Mouse (Mus musculus) hindbrain, embryonic 12.5 days (tissue): Measurements from ENCODE around the gene Slc25a34. TPM values are rescaled to one million over a fixed set of nuclear protein-coding genes. Genes with fewer than 3 reads are reported as not detected.

Source experiments
- ATAC-seq: fragments of 200-750 bp; cut with Nextera tagmentation; 2 replicates; pipeline ENCODE4 v1.8.0; 2017; ENCODE audit warnings: moderate TSS enrichment; ENCODE audit not compliant: low FRiP score
- H3K27ac ChIP-seq: fragments of 300-500 bp; sonication (generic); 2 replicates; pipeline ENCODE4 v1.5.1; 2016; ENCODE audit warnings: mild to moderate bottlenecking
- H3K27me3 ChIP-seq: fragments of 300-500 bp; sonication (generic); 2 replicates; pipeline ENCODE4 v1.6.1; 2016; ENCODE audit warnings: mild to moderate bottlenecking
- H3K36me3 ChIP-seq: fragments of 300-500 bp; sonication (generic); 2 replicates; pipeline ENCODE4 v1.6.1; 2016; ENCODE audit warnings: mild to moderate bottlenecking
- H3K4me1 ChIP-seq: fragments of 300-500 bp; sonication (generic); 2 replicates; pipeline ENCODE4 v1.6.1; 2016
- H3K4me2 ChIP-seq: fragments of 300-500 bp; sonication (generic); replicated peaks from 2 replicates; pipeline ENCODE4 v1.6.1; 2016; ENCODE audit warnings: mild to moderate bottlenecking
- H3K4me3 ChIP-seq: fragments of 300-500 bp; sonication (generic); 2 replicates; pipeline ENCODE4 v1.5.1; 2016; ENCODE audit warnings: mild to moderate bottlenecking
- H3K9ac ChIP-seq: fragments of 300-500 bp; sonication (generic); 2 replicates; pipeline ENCODE4 v1.6.1; 2016; ENCODE audit warnings: mild to moderate bottlenecking, moderate library complexity
- H3K9me3 ChIP-seq: fragments of 300-500 bp; sonication (generic); replicated peaks from 2 replicates; pipeline ENCODE4 v1.6.1; 2016; ENCODE audit warnings: mild to moderate bottlenecking
- whole genome bisulfite sequencing: fragments of 180-500 bp; shearing (Covaris S2); methylation state at CpG from one replicate; pipeline ENCODE4 v1.1.7; 2016; 5-methylcytosine and 5-hydroxymethylcytosine counted together
- polyA plus RNA-seq: library from polyadenylated mRNA; unstranded; fragments of >200 nt; fragmentation: Nextera tagmentation; extraction: Ambion mirVana; gene quantifications from 2 replicates; pipeline ENCODE4 v1.2.1, GENCODE M21; 2016

Gene Slc25a34
- polyA plus RNA-seq, 1 experiment from 2014 or later, result not detected

DNA sequence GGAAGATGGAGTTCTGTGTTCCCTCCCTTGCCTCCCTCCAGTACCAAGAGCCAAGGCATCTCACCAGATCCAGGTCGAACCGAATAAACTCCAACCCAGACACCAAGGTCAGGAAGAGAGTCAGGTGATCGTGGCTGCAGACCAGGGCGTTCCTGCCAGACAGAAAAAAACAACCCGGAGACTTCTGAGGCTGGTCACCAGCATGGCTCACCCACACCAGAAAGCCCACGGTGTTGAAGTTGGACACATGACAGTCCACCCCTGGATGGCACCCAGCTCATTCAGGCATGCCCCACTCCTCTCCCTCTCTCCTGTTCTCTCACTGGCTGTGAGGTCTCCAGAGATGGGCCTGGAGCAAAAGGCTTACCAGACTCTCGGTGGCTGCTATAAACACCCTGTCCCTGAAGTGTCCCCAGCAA is 17.7 kb upstream of the Slc25a34 start:
- Histone ChIP-seq H3K4me2 (no peak overlapping the region), H3K9ac (no peak overlapping the region), H3K27me3 (no peaks in the 10 kb centered on the region), H3K36me3 (peaks cover 52% of the 10 kb centered on the region), H3K4me1 (peaks cover 10% of the 10 kb centered on the region), H3K9me3 (no peaks in the 10 kb centered on the region), H3K4me3 (no peak overlapping the region), H3K27ac (no peak overlapping the region)
- 93% methylated on average over 7 of the region's 7 CpGs for WGBS
- no peak for ATAC-seq

DNA sequence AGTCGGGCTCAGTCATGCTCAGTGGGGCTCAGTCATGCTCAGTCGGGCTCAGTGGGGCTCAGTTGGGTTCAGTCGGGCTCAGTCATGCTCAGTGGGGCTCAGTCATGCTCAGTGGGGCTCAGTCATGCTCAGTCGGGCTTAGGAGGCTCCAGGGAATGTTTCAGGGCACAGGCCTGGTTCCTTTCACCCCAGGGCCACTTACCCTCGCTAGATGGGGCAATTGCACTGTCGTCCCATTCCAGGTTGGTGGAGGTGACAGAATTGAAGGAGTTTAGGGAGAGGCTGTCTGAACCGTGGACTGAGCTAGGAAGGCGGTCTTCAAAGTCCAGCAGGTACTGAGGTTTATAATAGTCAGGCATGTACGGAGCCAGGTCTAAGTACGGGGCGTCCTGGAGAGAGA is 15.9 kb upstream of the Slc25a34 start:
- no peak for ATAC-seq
- H3K9ac ChIP-seq, result no peak overlapping the region
- no peak overlapping the region for H3K4me3 ChIP-seq
- H3K4me1 ChIP-seq, result peaks cover 10% of the 10 kb centered on the region
- H3K4me2 ChIP-seq, result no peak overlapping the region
- no peak overlapping the region for H3K27ac ChIP-seq
- peaks cover 56% of the 10 kb centered on the region for H3K36me3 ChIP-seq
- no peaks in the 10 kb centered on the region for H3K9me3 ChIP-seq
- H3K27me3 ChIP-seq, result no peaks in the 10 kb centered on the region
- 71% methylated on average over 11 of the region's 11 CpGs for WGBS

DNA sequence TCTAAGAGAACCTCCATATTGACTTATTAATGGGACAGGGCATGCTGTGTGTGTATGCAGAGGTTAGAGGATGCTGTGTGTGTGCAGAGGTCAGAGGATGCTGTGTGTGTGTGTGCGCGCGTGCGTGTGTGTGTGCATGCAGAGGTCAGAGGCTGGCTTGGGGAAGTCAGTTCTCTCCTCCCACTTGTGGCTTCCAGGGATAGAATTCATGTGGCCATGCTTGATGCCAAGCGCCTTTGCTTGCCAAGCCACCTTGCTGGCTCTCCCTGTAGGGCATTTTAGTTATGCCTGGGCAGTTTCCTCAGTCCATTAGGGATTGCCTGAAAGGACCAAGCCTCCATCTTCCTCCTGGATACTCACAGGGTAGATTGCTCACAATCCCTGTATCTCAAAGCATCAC is 13.1 kb upstream of the Slc25a34 start:
- WGBS, result 95% methylated on average over 5 of the region's 5 CpGs
- peaks cover 72% of the 10 kb centered on the region for H3K36me3 ChIP-seq

DNA sequence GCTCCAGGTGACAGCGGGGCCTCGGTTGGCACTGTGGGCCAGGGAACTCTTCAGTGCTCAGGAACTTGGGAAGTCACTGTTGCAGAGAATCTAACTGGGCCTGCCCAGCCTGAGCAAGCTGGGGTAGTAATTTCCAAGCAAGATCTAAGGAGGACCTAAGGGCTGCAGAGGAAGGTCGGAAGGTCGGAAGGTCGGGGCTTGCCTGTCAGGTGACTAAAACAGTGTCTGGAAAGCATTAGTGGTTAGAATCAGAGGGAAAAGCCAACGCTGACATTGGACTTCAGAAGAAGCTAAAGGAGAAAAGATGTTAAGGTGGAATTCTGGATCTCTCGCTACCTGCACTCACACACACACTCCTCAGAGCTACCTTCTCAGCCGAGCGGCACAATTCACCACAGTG is 12.4 kb upstream of the Slc25a34 start:
- Histone ChIP-seq H3K4me3 (no peak overlapping the region), H3K9me3 (no peaks in the 10 kb centered on the region), H3K4me1 (no peaks in the 10 kb centered on the region), H3K27ac (no peak overlapping the region), H3K9ac (no peak overlapping the region), H3K4me2 (no peak overlapping the region), H3K36me3 (peaks cover 72% of the 10 kb centered on the region), H3K27me3 (no peaks in the 10 kb centered on the region)
- no peak for ATAC-seq
- WGBS, result 78% methylated on average over 9 of the region's 9 CpGs

More for the DNA sequence above, 13.1 kb upstream of the Slc25a34 start:
- Histone ChIP-seq H3K9me3 (no peaks in the 10 kb centered on the region), H3K27me3 (no peaks in the 10 kb centered on the region), H3K4me3 (no peak overlapping the region), H3K27ac (no peak overlapping the region), H3K9ac (no peak overlapping the region), H3K4me1 (no peaks in the 10 kb centered on the region), H3K4me2 (no peak overlapping the region)
- no peak for ATAC-seq

DNA sequence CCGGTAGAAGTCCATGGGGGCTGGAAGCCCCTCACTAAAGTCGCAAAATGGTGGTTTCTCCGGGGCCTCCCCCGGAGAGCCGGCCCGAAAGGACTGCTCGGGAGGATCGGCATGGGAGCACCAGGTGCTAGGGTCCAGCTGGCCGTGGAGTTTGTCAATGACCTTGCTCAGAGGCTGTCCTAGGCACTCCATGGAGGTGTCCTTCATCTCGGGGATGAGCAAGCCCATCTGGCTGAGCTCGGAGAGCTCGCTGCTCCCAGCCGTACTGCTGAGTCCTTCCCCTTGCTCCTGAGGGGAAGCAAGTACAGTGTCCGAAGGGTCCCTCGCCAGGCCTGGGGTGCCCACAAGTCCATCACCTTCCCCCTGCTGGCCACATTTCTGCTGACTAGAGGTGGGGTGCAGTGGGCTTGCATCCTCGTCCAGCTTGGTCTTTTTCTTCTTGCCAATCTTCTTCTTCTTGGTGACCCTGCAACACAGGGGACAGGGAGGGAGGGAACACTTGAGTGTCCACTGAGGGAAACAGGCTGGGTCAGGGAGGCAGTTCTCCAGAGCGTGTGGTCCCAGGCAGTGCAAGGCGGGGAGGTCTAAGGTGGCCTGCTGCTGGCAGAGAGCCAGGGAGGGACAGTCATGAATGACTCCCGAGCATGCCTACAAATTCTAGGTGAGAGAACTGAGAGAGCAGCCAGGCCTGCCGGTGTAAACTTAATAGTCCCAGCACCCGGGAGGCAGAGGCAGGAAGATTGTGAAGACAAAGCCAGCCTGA is 8.7 kb upstream of the Slc25a34 start:
- H3K36me3 ChIP-seq, result peaks cover 85% of the 10 kb centered on the region
- no peak overlapping the region for H3K27ac ChIP-seq
- ATAC-seq, result no peak
- no peaks in the 10 kb centered on the region for H3K27me3 ChIP-seq
- no peak overlapping the region for H3K9ac ChIP-seq
- H3K4me3 ChIP-seq, result no peak overlapping the region
- 94% methylated on average over 21 of the region's 21 CpGs for WGBS
- H3K4me1 ChIP-seq, result no peaks in the 10 kb centered on the region
- no peaks in the 10 kb centered on the region for H3K9me3 ChIP-seq
- H3K4me2 ChIP-seq, result no peak overlapping the region

DNA sequence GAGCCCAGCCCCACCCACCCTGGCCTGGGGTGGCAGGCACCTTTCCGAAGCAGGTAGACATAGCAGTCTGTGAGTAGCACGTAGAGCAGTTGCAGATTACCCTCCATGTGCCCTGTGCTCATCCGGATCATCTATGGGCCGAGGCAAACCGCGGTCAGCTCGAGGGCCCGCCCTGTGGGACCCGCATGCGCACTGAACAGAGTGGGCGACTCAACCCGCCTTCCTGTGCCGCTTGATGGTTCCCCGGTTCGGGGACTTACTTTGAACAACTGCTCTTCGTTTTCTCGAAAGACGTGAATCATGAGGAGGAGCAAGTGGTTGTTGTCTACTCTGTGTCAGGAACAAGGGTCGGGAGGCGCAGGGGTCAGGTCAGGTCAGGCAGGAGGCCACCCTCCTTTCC is 7.6 kb upstream of the Slc25a34 start:
- H3K4me1 ChIP-seq, result no peaks in the 10 kb centered on the region
- peaks cover 82% of the 10 kb centered on the region for H3K36me3 ChIP-seq
- WGBS, result 94% methylated on average over 20 of the region's 20 CpGs

DNA sequence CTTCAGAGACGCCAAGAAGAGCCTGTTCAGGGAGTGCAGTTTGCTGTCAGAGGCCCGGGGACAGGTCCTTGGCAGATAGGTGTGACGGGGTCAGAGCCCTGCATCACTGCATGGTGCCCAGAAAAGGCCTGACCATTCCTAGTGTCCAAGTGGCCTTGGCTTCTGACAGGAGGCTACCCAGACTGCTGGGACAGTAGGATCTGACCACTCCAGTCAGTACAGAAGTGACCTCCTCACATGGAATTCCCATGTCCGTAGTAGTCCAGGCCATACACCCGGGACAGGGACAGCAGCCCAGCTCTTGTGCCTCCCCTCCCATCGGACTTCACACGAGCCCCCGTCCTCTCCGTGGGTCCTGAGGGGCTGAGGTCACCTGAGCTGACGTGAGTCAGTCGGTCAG is 6.4 kb upstream of the Slc25a34 start:
- H3K36me3 ChIP-seq, result peaks cover 93% of the 10 kb centered on the region
- WGBS, result 93% methylated on average over 11 of the region's 11 CpGs

More for the DNA sequence above, 7.6 kb upstream of the Slc25a34 start:
- H3K27ac ChIP-seq, result no peak overlapping the region
- no peak overlapping the region for H3K4me3 ChIP-seq
- no peak for ATAC-seq
- no peak overlapping the region for H3K4me2 ChIP-seq
- H3K9ac ChIP-seq, result no peak overlapping the region
- no peaks in the 10 kb centered on the region for H3K9me3 ChIP-seq
- no peaks in the 10 kb centered on the region for H3K27me3 ChIP-seq

DNA sequence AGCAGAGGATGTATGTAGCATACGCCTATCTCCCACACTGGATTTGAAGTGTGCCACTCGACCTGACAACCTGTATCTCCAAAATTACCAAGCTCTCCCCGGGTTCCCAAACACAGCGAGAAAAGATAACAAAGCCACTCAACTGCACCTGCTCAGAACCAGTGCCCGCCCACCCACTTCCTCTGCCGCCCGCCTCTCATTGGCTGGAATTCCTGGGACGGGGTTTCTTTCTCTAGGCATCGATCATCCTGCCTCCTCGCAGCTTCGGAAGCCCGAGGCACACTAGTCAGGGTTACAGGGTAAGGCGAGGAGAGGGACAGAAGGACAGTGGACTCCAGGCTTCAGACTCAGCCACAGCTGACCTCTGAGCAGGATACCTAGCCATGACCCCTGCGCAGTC is 5.0 kb upstream of the Slc25a34 start:
- ATAC-seq, result no peak
- Histone ChIP-seq H3K4me2 (no peak overlapping the region), H3K27ac (no peak overlapping the region), H3K4me1 (no peaks in the 10 kb centered on the region), H3K36me3 (peaks cover 84% of the 10 kb centered on the region), H3K9ac (no peak overlapping the region), H3K4me3 (no peak overlapping the region), H3K27me3 (no peaks in the 10 kb centered on the region), H3K9me3 (no peaks in the 10 kb centered on the region)
- 84% methylated on average over 14 of the region's 14 CpGs for WGBS

More for the DNA sequence above, 6.4 kb upstream of the Slc25a34 start:
- Histone ChIP-seq H3K4me2 (no peak overlapping the region), H3K4me3 (no peak overlapping the region), H3K4me1 (no peaks in the 10 kb centered on the region), H3K9me3 (no peaks in the 10 kb centered on the region), H3K27me3 (no peaks in the 10 kb centered on the region), H3K9ac (no peak overlapping the region), H3K27ac (no peak overlapping the region)
- ATAC-seq, result no peak

DNA sequence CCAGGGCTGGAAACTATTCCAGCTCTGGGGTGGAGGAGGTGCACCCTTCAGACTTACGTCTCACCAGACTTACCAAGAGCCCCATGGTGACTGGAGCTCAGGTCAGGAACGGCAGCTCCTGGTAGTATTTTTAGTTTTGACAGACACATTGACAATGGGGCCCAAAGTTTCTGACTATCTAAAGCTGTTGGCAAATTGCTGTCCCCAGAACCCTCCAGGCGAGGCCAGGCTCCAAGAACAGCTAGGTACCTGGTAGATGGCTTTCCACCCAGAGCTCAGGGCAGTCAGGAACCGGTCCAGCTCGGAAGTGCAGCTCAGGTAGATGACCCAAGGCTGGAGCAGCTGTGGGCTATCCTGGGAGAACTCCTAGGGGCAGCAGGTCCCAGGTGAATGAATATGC is 3.9 kb upstream of the Slc25a34 start:
- H3K9me3 ChIP-seq, result no peaks in the 10 kb centered on the region
- H3K9ac ChIP-seq, result no peak overlapping the region
- 0 out of 2 replicates have a peak, but pooled peaks cover 4% of the 10 kb centered on the region for H3K4me1 ChIP-seq
- peaks cover 73% of the 10 kb centered on the region for H3K36me3 ChIP-seq
- H3K27ac ChIP-seq, result no peak overlapping the region
- H3K4me2 ChIP-seq, result no peak overlapping the region
- ATAC-seq, result no peak
- no peak overlapping the region for H3K4me3 ChIP-seq
- 93% methylated on average over 5 of the region's 5 CpGs for WGBS
- H3K27me3 ChIP-seq, result no peaks in the 10 kb centered on the region

DNA sequence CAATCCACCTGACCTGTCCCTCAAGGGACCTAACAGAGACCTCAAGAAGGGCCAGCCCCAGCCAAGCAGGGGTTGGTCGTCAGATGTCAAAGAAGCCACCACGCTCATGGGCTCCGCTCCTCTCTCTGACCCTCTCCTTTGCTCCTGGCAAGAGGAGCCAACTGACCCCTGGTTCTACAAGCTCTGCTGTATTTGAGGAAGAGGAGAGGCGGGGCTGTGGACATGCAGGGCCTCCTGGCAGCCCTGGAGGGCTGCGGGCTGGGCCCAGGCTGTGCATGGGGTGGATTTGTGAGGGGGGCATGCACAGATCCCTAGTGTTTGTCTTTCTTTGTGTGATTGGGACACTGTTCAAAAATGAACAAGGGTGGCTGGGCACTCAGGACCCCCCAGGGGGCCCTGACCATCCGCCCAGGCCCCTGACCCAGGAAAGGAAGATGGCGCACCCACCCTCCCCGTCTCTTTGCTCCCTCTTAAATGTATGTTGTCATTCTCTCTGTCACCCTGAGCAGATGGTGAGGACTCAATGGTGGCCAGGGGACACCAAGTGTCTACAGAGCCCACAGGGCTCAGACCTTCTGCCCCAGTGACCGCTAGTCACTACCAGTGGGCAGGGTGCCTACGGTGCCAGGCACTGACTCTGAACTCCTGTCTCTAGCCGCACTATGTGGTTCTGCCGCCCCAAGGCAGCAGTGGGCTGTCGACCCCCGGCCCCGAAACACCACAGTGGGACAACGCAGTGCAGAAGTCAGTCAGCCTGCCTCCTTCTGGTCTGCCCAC is 2.3 kb upstream of the Slc25a34 start:
- Histone ChIP-seq H3K27me3 (no peaks in the 10 kb centered on the region), H3K9me3 (no peaks in the 10 kb centered on the region), H3K4me1 (0 out of 2 replicates have a peak, but pooled peaks cover 4% of the 10 kb centered on the region), H3K27ac (no peak overlapping the region), H3K9ac (no peak overlapping the region), H3K4me2 (no peak overlapping the region), H3K36me3 (peaks cover 57% of the 10 kb centered on the region), H3K4me3 (no peak overlapping the region)
- ATAC-seq, result no peak
- whole genome bisulfite sequencing, result 93% methylated on average over 16 of the region's 16 CpGs

DNA sequence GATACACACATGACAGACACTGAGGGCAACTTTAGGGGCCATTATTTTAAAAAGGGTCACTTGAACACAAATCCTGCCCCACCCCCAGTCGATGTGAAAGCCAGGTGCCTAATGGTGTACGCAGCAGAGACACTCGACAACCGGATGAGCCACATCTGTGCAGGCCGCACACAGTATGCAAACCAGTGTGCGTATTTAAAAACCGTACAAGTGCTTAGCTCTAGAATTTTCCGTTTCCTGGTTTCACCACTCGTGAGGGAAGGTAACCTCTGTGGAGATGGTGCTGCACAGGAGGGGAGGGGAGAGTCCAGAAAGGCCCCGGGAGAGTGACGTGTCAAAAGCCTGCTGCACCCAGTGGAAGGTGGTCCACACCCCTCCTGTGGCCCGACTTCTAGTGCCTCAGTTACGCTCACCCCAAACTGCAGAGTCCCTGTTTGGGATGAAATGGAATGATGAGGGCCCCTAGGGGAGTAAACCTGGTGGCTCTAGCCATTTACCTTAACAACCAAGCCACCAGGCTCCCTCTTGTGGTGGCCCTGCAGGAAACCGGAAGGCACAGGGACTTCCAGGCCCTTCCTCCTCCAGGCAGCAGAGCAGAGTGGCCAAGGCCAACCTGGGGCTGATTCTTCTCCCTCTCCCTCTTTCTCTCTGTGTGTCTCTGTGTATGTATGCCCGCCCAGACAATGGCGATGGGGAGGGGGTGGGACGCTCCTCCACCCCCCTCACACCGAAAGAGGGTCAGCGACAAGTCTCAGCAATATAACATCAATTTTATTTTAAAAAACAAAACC is 1.6 kb upstream of the Slc25a34 start:
- H3K27ac ChIP-seq, result no peak overlapping the region
- 0 out of 2 replicates have a peak, but pooled peaks cover 4% of the 10 kb centered on the region for H3K4me1 ChIP-seq
- H3K9me3 ChIP-seq, result no peaks in the 10 kb centered on the region
- ATAC-seq, result no peak
- H3K9ac ChIP-seq, result no peak overlapping the region
- H3K4me3 ChIP-seq, result no peak overlapping the region
- peaks cover 50% of the 10 kb centered on the region for H3K36me3 ChIP-seq
- H3K4me2 ChIP-seq, result no peak overlapping the region
- 77% methylated on average over 19 of the region's 19 CpGs for whole genome bisulfite sequencing
- no peaks in the 10 kb centered on the region for H3K27me3 ChIP-seq

DNA sequence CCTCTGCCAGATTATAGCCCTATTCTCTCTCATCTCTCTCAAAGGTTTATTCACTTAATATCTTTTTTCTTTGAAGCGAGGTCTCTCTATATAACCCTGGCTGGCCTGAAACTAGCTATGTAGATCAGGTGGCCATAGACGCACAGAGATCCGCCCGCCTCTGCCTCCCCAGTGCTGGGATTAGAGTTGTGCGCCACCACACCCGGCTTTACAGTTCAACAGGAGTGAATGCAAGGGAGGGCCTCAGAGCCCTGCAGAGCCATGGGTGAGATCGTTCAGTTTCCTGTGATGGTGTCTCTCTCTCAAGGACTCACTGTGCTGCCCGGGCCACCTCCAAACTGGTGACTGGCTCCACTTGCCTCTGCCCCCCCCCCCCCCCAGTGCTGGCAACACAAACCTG is 513 bp upstream of the Slc25a34 start:
- Histone ChIP-seq H3K27ac (no peak overlapping the region), H3K4me3 (no peak overlapping the region), H3K4me2 (no peak overlapping the region), H3K9ac (no peak overlapping the region), H3K4me1 (0 out of 2 replicates have a peak, but pooled peaks cover 4% of the 10 kb centered on the region), H3K27me3 (no peaks in the 10 kb centered on the region), H3K9me3 (no peaks in the 10 kb centered on the region), H3K36me3 (peaks cover 39% of the 10 kb centered on the region)
- WGBS, result 90% methylated on average over 8 of the region's 8 CpGs
- no peak for ATAC-seq
